In the genomic region with DNA sequence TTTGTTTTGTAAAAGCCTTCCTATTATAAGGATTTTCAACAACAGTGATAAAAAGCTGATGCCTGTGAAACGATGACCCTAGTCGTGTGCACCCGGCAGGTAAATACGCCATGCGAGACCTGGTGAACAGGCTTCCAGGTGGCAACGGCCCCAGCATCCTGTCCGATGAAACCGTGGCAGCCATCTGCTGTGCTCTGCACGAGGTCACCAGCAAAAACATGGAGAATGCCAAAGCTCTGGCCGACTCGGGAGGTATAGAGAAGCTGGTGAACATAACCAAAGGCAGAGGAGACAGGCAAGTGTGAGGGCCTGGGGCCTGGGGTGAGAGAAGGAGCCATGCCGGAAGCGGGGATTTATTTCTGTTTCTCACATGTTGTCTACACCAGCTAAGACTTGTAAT, we compare ENCODE assay signal across 24 mouse cellular contexts.
DNase-seq lines count a peak whose midpoint lies in the region; ATAC-seq and TF ChIP-seq lines count a peak whose summit lies in the region.
"Had no signal": no experiment of that assay in that cellular context is flagged by ENCODE, and none has a peak within 500 bp of the region (broad histone marks: within the 10 kb centered on the region; RNA-seq: fewer than 3 reads in every experiment).

No protein-coding gene starts in this region.

- H3K27me3 ChIP-seq in intestine, postnatal 0 days (replicated peaks; ENCODE audit: control insufficient read depth, insufficient read depth, low read length), result no peaks in the 10 kb centered on the region
- H3K27me3 ChIP-seq in intestine, embryonic 15.5 days (replicated peaks), result no peaks in the 10 kb centered on the region
- H3K27me3 ChIP-seq in hindbrain, embryonic 10.5 days (ENCODE audit: insufficient read depth, poor library complexity, severe bottlenecking), result no peaks in the 10 kb centered on the region
- H3K27me3 ChIP-seq: heart, embryonic 13.5 days; hindbrain, embryonic 12.5 days; liver, embryonic 15.5 days; lung, embryonic 15.5 days; Patski had no signal

- no peaks in the 10 kb centered on the region for H3K9me3 ChIP-seq in intestine, postnatal 0 days (ENCODE audit: control insufficient read depth)
- no peaks in the 10 kb centered on the region for H3K9me3 ChIP-seq in intestine, embryonic 15.5 days
- H3K9me3 ChIP-seq in hindbrain, embryonic 10.5 days, result no peaks in the 10 kb centered on the region
- H3K9me3 ChIP-seq: heart, embryonic 13.5 days; hindbrain, embryonic 12.5 days; liver, embryonic 15.5 days; lung, embryonic 15.5 days had no signal

- no peak for TF ChIP-seq CTCF in intestine, postnatal 0 days (IDR thresholded peaks at IDR 0.05; ENCODE audit: low read depth)

- H3K27ac ChIP-seq in intestine, postnatal 0 days (ENCODE audit: low read depth, low read length), result peak overlapping the region; percentile 37; the same call in 1 of the 2 replicates
- no peak overlapping the region for H3K27ac ChIP-seq in intestine, embryonic 15.5 days
- no peak overlapping the region for H3K27ac ChIP-seq in hindbrain, embryonic 10.5 days
- H3K27ac ChIP-seq: heart, embryonic 13.5 days; hindbrain, embryonic 12.5 days; hindbrain, postnatal 0 days; liver, embryonic 15.5 days; lung, embryonic 15.5 days had no signal

- no peak overlapping the region for H3K4me3 ChIP-seq in intestine, postnatal 0 days (ENCODE audit: low read depth, low read length)
- H3K4me3 ChIP-seq in intestine, embryonic 15.5 days (replicated peaks), result no peak overlapping the region
- H3K4me3 ChIP-seq in hindbrain, embryonic 10.5 days, result no peak overlapping the region
- H3K4me3 ChIP-seq: erythroblast, embryonic 14.5 days; heart, embryonic 13.5 days; hindbrain, embryonic 12.5 days; liver, embryonic 15.5 days; lung, embryonic 15.5 days had no signal

- peak; percentile 87 to 89 for DNase-seq in cerebellum, adult 18-20 months
- peak; percentile 75 to 80 for DNase-seq in cerebellum, postnatal 10 days
- DNase-seq in hindbrain, embryonic 10.5 days (ENCODE audit: low spot score), result no peak
- DNase-seq in liver, result no peak
- no peak for DNase-seq in adrenal gland, postnatal 4 days (ENCODE audit: low spot score in 2 of 2)
- DNase-seq: adrenal gland, postnatal 25 days; forebrain, postnatal 0 days; heart, postnatal 10 days; kidney, postnatal 10 days; layer of hippocampus, adult 9-11 months; lung, postnatal 36 days; thymus, adult 2 months; thymus, postnatal 36 days had no signal

- H3K4me2 ChIP-seq in intestine, postnatal 0 days (replicated peaks; ENCODE audit: low read depth), result no peak overlapping the region
- H3K4me2 ChIP-seq in intestine, embryonic 15.5 days (replicated peaks), result no peak overlapping the region
- H3K4me2 ChIP-seq: heart, embryonic 13.5 days; hindbrain, embryonic 12.5 days; liver, embryonic 15.5 days; lung, embryonic 15.5 days; midbrain, embryonic 11.5 days had no signal

- no peak for ATAC-seq in intestine, postnatal 0 days
- no peak for ATAC-seq in intestine, embryonic 15.5 days
- ATAC-seq: forebrain, postnatal 0 days; hindbrain, postnatal 0 days; midbrain, embryonic 16.5 days; Patski had no signal

- H3K9ac ChIP-seq in intestine, postnatal 0 days (ENCODE audit: low read depth, low read length), result no peak overlapping the region
- no peak overlapping the region for H3K9ac ChIP-seq in intestine, embryonic 15.5 days
- H3K9ac ChIP-seq: forebrain, postnatal 0 days; heart, embryonic 13.5 days; hindbrain, embryonic 12.5 days; liver, embryonic 15.5 days; lung, embryonic 15.5 days had no signal

- H3K36me3 ChIP-seq in intestine, postnatal 0 days (ENCODE audit: control insufficient read depth, insufficient read depth), result peaks cover 64% of the 10 kb centered on the region
- peaks cover 7% of the 10 kb centered on the region for H3K36me3 ChIP-seq in intestine, embryonic 15.5 days
- H3K36me3 ChIP-seq in hindbrain, embryonic 10.5 days, result peaks cover 91% of the 10 kb centered on the region

- WGBS in intestine, postnatal 0 days, result 91% methylated on average over 13 of the region's 13 CpGs
- 91% methylated on average over 13 of the region's 13 CpGs for WGBS in intestine, embryonic 15.5 days
- 94% methylated on average over 13 of the region's 13 CpGs for WGBS in hindbrain, embryonic 10.5 days

- H3K4me1 ChIP-seq in intestine, postnatal 0 days (replicated peaks; ENCODE audit: control insufficient read depth, insufficient read depth, low read length), result no peaks in the 10 kb centered on the region; the same call in 1 of the 2 replicates
- 0 out of 2 replicates have a peak, but pooled peaks cover 3% of the 10 kb centered on the region for H3K4me1 ChIP-seq in intestine, embryonic 15.5 days (replicated peaks)
- H3K4me1 ChIP-seq in hindbrain, embryonic 10.5 days (replicated peaks), result peaks cover 5% of the 10 kb centered on the region; the same call in 1 of the 2 replicates
- H3K4me1 ChIP-seq: lung, embryonic 15.5 days had no signal

Comparison
In these comparisons a context has a peak if more than half of its experiments do, and no peak if none do; other contexts are left out.
1. DNase-seq: peak in cerebellum, adult 18-20 months (2 of 2) and cerebellum, postnatal 10 days (2 of 2); none in hindbrain, embryonic 10.5 days (single experiment), liver (single experiment) and adrenal gland, postnatal 4 days (0 of 2).